Mouse (Mus musculus) midbrain, embryonic 13.5 days (tissue): ENCODE results near the gene 6030408B16Rik. TPM values are rescaled to one million over a fixed set of nuclear protein-coding genes. Genes with fewer than 3 reads are reported as not detected.

Source experiments
- ATAC-seq: fragments of 200-750 bp; cut with Nextera tagmentation; 2 replicates; pipeline ENCODE4 v1.8.0; 2017; ENCODE audit warnings: mild to moderate bottlenecking, moderate TSS enrichment, moderate library complexity
- H3K27ac ChIP-seq: fragments of 300-500 bp; sonication (generic); 2 replicates; pipeline ENCODE4 v1.5.1; 2015; ENCODE audit warnings: inconsistent platforms, mild to moderate bottlenecking, moderate library complexity
- H3K27me3 ChIP-seq: fragments of 300-500 bp; sonication (generic); 2 replicates; pipeline ENCODE4 v1.6.1; 2015; ENCODE audit warnings: mild to moderate bottlenecking, inconsistent platforms
- H3K36me3 ChIP-seq: fragments of 300-500 bp; sonication (generic); 2 replicates; pipeline ENCODE4 v1.6.1; 2015; ENCODE audit warnings: mild to moderate bottlenecking, inconsistent platforms
- H3K4me1 ChIP-seq: fragments of 300-500 bp; sonication (generic); replicated peaks from 2 replicates; pipeline ENCODE4 v1.6.1; 2015; ENCODE audit warnings: inconsistent platforms
- H3K4me2 ChIP-seq: fragments of 300-500 bp; sonication (generic); replicated peaks from 2 replicates; pipeline ENCODE4 v1.6.1; 2015; ENCODE audit warnings: moderate library complexity, mild to moderate bottlenecking, inconsistent platforms
- H3K4me3 ChIP-seq: fragments of 300-500 bp; sonication (generic); replicated peaks from 2 replicates; pipeline ENCODE4 v1.5.1; 2015; ENCODE audit warnings: mild to moderate bottlenecking, inconsistent platforms
- H3K9ac ChIP-seq: fragments of 300-500 bp; sonication (generic); replicated peaks from 2 replicates; pipeline ENCODE4 v1.6.1; 2015; ENCODE audit warnings: mild to moderate bottlenecking, inconsistent platforms
- H3K9me3 ChIP-seq: fragments of 300-500 bp; sonication (generic); 2 replicates; pipeline ENCODE4 v1.6.1; 2016; ENCODE audit warnings: mild to moderate bottlenecking, inconsistent platforms
- WGBS: fragments of 180-500 bp; shearing (Covaris S2); methylation state at CpG from one replicate; pipeline ENCODE4 v1.1.7; 2015; 5-methylcytosine and 5-hydroxymethylcytosine counted together
- polyA plus RNA-seq: library from polyadenylated mRNA; unstranded; fragments of >200 nt; fragmentation: Nextera tagmentation; extraction: Ambion mirVana; gene quantifications from 2 replicates; pipeline ENCODE4 v1.2.1, GENCODE M21; 2015

Gene 6030408B16Rik
- 0.26 and 0.46 TPM in 2 replicates for polyA plus RNA-seq

- H3K9ac ChIP-seq = 0 out of 2 replicates have a peak within 1 kb of the TSS, but pooled peaks have one; percentile 1
- no peak within 1 kb of the TSS for H3K27ac ChIP-seq
- ATAC-seq = no peak
- H3K27me3 ChIP-seq = no peaks in the 10 kb centered on the region
- H3K9me3 ChIP-seq = no peaks in the 10 kb centered on the region
- H3K4me3 ChIP-seq = no peak within 1 kb of the TSS
- peaks cover under 1% of the 10 kb centered on the region; the same call in 1 of the 2 replicates for H3K4me1 ChIP-seq
- 72% methylated on average over 18 of the region's 18 CpGs for WGBS
- H3K36me3 ChIP-seq = peaks cover 49% of the 10 kb centered on the region
- H3K4me2 ChIP-seq = no peak within 1 kb of the TSS
Measured at GRCm38 (mm10) chr15:101293025-101293621, at the start of gene 6030408B16Rik. Gene 6030408B16Rik, plus strand, starts transcription at chr15:101293212.

DNA sequence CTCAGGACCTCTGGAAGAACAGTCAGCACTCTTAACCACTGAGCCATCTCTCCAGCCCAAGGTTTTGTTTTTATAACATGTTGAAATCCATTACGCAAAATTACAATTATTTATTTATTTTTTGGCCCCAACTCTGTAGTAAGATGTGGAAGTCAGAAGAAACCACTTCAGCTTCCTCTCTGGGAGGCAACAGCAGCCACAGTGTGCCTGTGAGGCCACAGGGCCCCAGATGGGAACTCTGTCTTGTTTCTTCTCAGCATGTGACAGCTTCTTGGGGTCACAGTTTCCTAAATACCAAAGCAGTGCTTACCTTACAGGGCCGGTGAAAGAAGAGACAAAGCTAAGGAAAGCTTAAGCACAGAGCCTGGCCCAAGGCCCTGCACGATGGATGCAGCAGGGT is 49.0 kb upstream of the 6030408B16Rik start:
- no peak overlapping the region for H3K4me3 ChIP-seq
- H3K27ac ChIP-seq = no peak overlapping the region
- no peaks in the 10 kb centered on the region for H3K36me3 ChIP-seq
- H3K9ac ChIP-seq = no peak overlapping the region
- peaks cover 19% of the 10 kb centered on the region for H3K4me1 ChIP-seq
- 62% methylated on average over 3 of the region's 3 CpGs for whole genome bisulfite sequencing
- no peak overlapping the region for H3K4me2 ChIP-seq
- no peaks in the 10 kb centered on the region for H3K9me3 ChIP-seq
- ATAC-seq = no peak
- H3K27me3 ChIP-seq = peaks cover 10% of the 10 kb centered on the region; the same call in 1 of the 2 replicates

DNA sequence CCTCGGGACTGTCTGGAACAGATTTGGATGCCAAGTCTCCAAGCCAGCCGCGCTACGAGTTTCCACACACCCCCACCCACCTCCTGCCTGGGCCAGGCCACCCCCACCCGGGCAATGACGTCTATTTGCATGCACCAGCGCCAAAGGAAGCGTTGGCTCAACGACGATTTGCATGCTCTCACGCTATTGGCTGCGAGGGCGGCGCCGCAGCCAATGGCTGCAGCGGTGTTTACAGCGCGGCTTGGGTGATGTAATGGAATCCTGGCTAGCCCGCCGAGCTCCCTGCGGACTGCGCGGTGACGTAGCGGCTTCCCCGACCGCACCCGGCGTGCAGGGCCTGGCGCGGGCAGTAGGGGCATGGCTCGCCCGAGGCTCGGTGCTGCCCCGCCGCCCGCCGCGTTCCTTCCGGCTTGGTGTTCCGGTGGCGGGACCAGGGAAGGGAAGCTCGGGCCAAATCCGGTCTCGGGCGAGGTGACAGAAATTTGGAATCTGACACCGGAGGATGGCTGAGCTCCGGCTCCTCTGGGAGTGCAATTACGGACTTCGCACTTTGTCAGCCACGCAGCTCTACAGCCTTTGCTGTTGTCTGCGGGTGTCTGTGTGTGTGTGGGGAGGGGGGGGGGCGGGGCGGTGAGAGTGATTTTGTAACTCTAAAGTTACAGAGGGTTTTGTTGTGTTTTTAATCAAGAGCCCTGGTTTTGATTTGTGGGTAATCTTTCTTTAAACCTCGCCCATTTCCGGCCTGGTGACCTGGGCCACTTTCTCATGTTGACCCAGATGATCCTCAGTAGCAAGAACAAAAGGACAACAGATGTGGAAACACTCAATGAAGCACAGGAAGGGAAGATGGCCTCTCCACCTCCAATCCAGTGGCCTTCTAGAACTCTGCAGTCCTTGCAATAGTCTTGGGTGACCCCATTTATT is 46.5 kb upstream of the 6030408B16Rik start:
- WGBS = 2% methylated on average over 56 of the region's 56 CpGs
- H3K27me3 ChIP-seq = peaks cover 14% of the 10 kb centered on the region
- peak; percentile 98 for ATAC-seq
- no peaks in the 10 kb centered on the region for H3K9me3 ChIP-seq
- peak overlapping the region; percentile 71 for H3K9ac ChIP-seq
- peak overlapping the region; percentile 47 for H3K4me3 ChIP-seq
- H3K27ac ChIP-seq = peak overlapping the region; percentile 72
- no peaks in the 10 kb centered on the region for H3K36me3 ChIP-seq
- H3K4me1 ChIP-seq = peaks cover 11% of the 10 kb centered on the region
- H3K4me2 ChIP-seq = peak overlapping the region; percentile 64

DNA sequence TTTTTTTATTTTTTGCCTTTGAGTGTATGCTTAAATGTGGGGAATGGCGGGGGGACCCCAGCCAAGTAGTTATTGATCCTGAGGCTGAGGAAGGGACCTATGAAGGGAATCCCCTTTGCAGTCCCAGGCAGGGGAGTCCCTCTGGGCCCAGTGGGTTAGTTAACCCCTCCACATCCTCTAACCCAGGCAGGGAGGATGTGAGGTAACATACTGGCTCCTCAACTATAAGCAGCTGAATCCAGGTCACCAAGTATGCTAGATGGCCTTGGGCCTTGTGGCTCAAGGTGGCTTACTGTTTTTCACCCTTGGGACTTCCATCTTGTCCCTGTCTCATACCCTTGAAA is 45.9 kb upstream of the 6030408B16Rik start:
- Histone ChIP-seq H3K4me1 (peaks cover 11% of the 10 kb centered on the region), H3K27ac (peak overlapping the region; percentile 72; the same call in 1 of the 2 replicates), H3K9me3 (no peaks in the 10 kb centered on the region), H3K4me3 (no peak overlapping the region), H3K36me3 (no peaks in the 10 kb centered on the region), H3K27me3 (peaks cover 10% of the 10 kb centered on the region), H3K4me2 (peak overlapping the region; percentile 64), H3K9ac (no peak overlapping the region)
- no peak for ATAC-seq
- WGBS = 79% methylated on average over 1 of the region's 1 CpGs

- no peak for ATAC-seq
- H3K27me3 ChIP-seq = peaks cover 19% of the 10 kb centered on the region
- H3K36me3 ChIP-seq = no peaks in the 10 kb centered on the region
Measured at GRCm38 (mm10) chr15:101248029-101248710, 44.8 kb upstream of the 6030408B16Rik start.

GRCm38 (mm10) chr15:101250220-101250800 is 42.7 kb upstream of the 6030408B16Rik start:
- no peak overlapping the region for H3K9ac ChIP-seq
- no peak for ATAC-seq
- H3K4me3 ChIP-seq = no peak overlapping the region
- H3K9me3 ChIP-seq = no peaks in the 10 kb centered on the region
- peaks cover 18% of the 10 kb centered on the region for H3K4me1 ChIP-seq
- H3K36me3 ChIP-seq = no peaks in the 10 kb centered on the region
- H3K4me2 ChIP-seq = no peak overlapping the region
- WGBS = 83% methylated on average over 9 of the region's 9 CpGs
- peaks cover 22% of the 10 kb centered on the region for H3K27me3 ChIP-seq
- H3K27ac ChIP-seq = no peak overlapping the region

More at GRCm38 (mm10) chr15:101248029-101248710, 44.8 kb upstream of the 6030408B16Rik start:
- H3K4me3 ChIP-seq = no peak overlapping the region
- H3K9ac ChIP-seq = no peak overlapping the region
- no peaks in the 10 kb centered on the region for H3K9me3 ChIP-seq
- no peak overlapping the region for H3K27ac ChIP-seq
- WGBS = 72% methylated on average over 5 of the region's 5 CpGs
- peaks cover 11% of the 10 kb centered on the region for H3K4me1 ChIP-seq
- H3K4me2 ChIP-seq = no peak overlapping the region

DNA sequence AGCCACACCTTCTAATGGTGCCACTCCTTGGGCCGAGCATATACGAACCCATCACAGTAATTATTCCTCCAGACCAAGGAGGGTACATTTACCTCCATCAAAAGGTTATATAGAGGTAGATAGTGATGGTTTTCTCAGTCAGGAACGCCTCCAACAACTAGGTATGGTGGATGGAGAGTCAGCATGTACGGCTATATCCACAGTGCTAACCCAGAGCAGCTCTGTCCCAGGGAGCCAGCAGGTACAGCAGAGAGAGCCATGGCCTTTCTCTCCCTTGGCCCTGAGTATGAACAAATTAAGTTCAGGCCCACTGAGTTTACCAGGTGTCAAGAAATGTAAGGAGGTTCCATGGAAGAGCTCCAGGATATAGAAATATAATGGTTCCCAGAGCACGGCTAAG is 41.1 kb upstream of the 6030408B16Rik start:
- H3K27me3 ChIP-seq = peaks cover 31% of the 10 kb centered on the region
- no peak for ATAC-seq
- no peaks in the 10 kb centered on the region for H3K9me3 ChIP-seq
- 88% methylated on average over 5 of the region's 5 CpGs for WGBS
- H3K36me3 ChIP-seq = no peaks in the 10 kb centered on the region
- no peak overlapping the region for H3K9ac ChIP-seq
- no peak overlapping the region for H3K4me3 ChIP-seq
- no peak overlapping the region for H3K27ac ChIP-seq
- H3K4me1 ChIP-seq = peaks cover 12% of the 10 kb centered on the region
- H3K4me2 ChIP-seq = no peak overlapping the region

- no peaks in the 10 kb centered on the region for H3K9me3 ChIP-seq
- 89% methylated on average over 6 of the region's 6 CpGs for WGBS
- H3K4me2 ChIP-seq = no peak overlapping the region
- no peak for ATAC-seq
- H3K9ac ChIP-seq = no peak overlapping the region
- no peak overlapping the region for H3K27ac ChIP-seq
- no peak overlapping the region for H3K4me3 ChIP-seq
- no peaks in the 10 kb centered on the region for H3K36me3 ChIP-seq
- peaks cover 31% of the 10 kb centered on the region; the same call in 1 of the 2 replicates for H3K27me3 ChIP-seq
- H3K4me1 ChIP-seq = peaks cover 8% of the 10 kb centered on the region; the same call in 1 of the 2 replicates
Measured at GRCm38 (mm10) chr15:101252614-101253013, 40.4 kb upstream of the 6030408B16Rik start.

GRCm38 (mm10) chr15:101253563-101253885 is 39.5 kb upstream of the 6030408B16Rik start:
- H3K4me3 ChIP-seq = peak overlapping the region; percentile 64
- H3K4me2 ChIP-seq = peak overlapping the region; percentile 83
- WGBS = 33% methylated on average over 3 of the region's 3 CpGs
- no peaks in the 10 kb centered on the region for H3K36me3 ChIP-seq
- peak; percentile 59 for ATAC-seq
- peak overlapping the region; percentile 87 for H3K9ac ChIP-seq
- peaks cover 29% of the 10 kb centered on the region; the same call in 1 of the 2 replicates for H3K27me3 ChIP-seq
- H3K4me1 ChIP-seq = peaks cover 8% of the 10 kb centered on the region; the same call in 1 of the 2 replicates
- H3K27ac ChIP-seq = no peak overlapping the region
- H3K9me3 ChIP-seq = no peaks in the 10 kb centered on the region

DNA sequence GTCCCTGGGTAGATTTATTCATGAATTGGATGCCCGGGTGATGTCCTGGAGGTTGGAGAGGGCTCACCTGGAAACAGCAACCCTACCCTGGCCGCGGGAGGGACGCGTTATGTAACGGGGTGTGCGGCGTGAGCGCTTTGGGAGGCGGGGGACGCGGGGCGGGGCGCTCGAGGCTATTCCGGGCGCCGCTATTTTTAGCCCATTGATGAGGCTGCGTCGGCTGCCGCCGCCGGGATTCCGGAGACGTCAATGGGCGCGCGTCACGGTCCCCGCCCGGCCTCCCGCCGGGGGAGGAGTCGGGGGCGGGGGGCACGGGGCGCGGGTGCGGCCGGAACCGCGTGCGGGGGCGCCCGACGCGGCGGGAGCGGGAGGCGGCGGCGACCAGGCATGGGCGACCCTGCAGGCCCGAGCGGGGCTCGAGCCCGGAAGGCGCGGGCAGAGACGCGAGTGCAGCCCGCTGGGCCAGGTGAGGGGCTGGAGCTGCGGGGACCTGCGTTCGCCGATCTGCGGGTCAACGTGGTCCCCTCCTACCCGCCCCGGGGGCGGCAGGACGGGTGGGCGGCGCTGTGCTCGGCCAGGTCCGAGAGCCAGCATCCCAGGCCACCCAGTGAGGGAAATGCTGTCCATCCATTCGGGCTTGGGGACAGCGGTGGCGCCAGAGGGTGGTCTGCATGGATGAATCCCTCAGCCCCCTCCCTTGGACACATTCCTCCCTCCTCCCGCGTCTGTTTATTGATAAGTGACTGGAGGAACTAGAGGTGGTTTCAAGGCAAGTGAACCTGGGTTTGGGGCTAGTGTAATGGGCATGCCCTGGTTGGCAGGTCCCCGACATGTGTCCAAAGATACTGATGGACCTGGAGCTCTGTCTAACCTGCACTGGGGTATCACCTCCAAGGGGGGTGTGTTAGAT is 38.9 kb upstream of the 6030408B16Rik start, which contains the start of gene Nr4a1:
Gene Nr4a1 (plus strand): TSS at position 384 of the 910 bp plus-strand sequence.
- H3K9ac ChIP-seq = peak within 1 kb of the TSS; percentile 87
- H3K4me3 ChIP-seq = peak within 1 kb of the TSS; percentile 64
- WGBS = under 1% methylated on average over 82 of the region's 82 CpGs
- peak within 1 kb of the TSS; percentile 83 for H3K4me2 ChIP-seq
- H3K36me3 ChIP-seq = no peaks in the 10 kb centered on the region
- H3K27me3 ChIP-seq = peaks cover 29% of the 10 kb centered on the region; the same call in 1 of the 2 replicates
- H3K27ac ChIP-seq = peak within 1 kb of the TSS; percentile 56
- no peaks in the 10 kb centered on the region for H3K9me3 ChIP-seq
- H3K4me1 ChIP-seq = peaks cover 8% of the 10 kb centered on the region; the same call in 1 of the 2 replicates
- peak; percentile 79 for ATAC-seq
